10 mouse cellular contexts compared by ENCODE assay signal in genomic region chr13:85437009-85437408, GRCm38 (mm10).
"Had no signal": no experiment of that assay in that cellular context is flagged by ENCODE, and none has a peak within 500 bp of the region (broad histone marks: within the 10 kb centered on the region; RNA-seq: fewer than 3 reads in every experiment).

No protein-coding gene starts in this region.

- H3K4me2 ChIP-seq: limb, embryonic 13.5 days; midbrain, embryonic 12.5 days; stomach, embryonic 15.5 days had no signal

- H3K4me3 ChIP-seq: limb, embryonic 13.5 days; midbrain, embryonic 12.5 days; stomach, embryonic 15.5 days had no signal

- H3K27me3 ChIP-seq: limb, embryonic 13.5 days; midbrain, embryonic 12.5 days; stomach, embryonic 15.5 days had no signal

- H3K9ac ChIP-seq: limb, embryonic 13.5 days; liver, embryonic 14.5 days; midbrain, embryonic 12.5 days; stomach, embryonic 15.5 days had no signal

- DNase-seq: kidney, postnatal 10 days; kidney, postnatal 4 days; left cerebral cortex, postnatal 4 days; lung, adult 18-20 months; right cerebral cortex, postnatal 14 days; thymus, postnatal 36 days had no signal

- H3K27ac ChIP-seq: limb, embryonic 13.5 days; liver, embryonic 14.5 days; midbrain, embryonic 12.5 days; stomach, embryonic 15.5 days had no signal

- H3K9me3 ChIP-seq: limb, embryonic 13.5 days; midbrain, embryonic 12.5 days; stomach, embryonic 15.5 days had no signal

- H3K36me3 ChIP-seq: limb, embryonic 13.5 days; midbrain, embryonic 12.5 days; stomach, embryonic 15.5 days had no signal

- H3K4me1 ChIP-seq: limb, embryonic 13.5 days; midbrain, embryonic 12.5 days; stomach, embryonic 15.5 days had no signal
